Comparison of ENCODE assay signal across 8 mouse cellular contexts in the genomic region with DNA sequence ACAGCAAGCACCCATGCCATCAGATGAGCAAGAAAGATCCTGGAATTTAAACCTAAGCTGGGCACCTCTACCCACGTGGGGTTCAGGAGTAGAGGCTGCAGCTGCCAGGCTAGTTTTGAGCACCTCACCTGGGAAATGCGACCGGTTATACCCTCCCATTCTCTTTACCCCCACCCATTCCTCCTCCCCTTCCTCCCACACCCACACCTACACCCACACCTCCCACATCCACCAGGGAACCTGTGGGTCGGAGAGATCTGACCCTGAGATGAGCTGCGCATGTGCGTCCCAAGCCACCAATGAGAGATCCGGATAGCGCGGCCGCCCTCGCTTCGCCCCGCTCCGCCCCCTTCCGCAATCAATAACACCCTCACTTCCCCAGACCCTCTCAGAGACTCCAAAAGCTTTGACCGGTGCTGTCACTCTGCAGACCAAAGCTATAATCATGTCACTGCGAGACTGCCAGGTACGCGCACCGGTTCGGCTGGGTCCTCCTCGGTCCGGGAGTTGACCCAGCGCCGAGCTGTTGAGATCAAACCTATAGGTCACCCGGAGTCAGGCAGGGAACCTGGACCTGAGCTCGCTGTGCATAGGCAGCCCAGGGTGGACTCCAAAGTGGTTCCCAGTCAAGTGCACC. TPM values are rescaled to one million over a fixed set of nuclear protein-coding genes. Genes with fewer than 3 reads are reported as not detected.
A peak's percentile ranks its signal among the peaks of the same experiment; 100 is the strongest.
DNase-seq lines count a peak whose midpoint lies in the region; ATAC-seq lines count a peak whose summit lies in the region.

Gene Ttc38 (plus strand): TSS at position 353 of the 637 bp plus-strand sequence.

- peak; percentile 89 for DNase-seq in ZHBTc4 (ENCODE audit: low read depth, low spot score)
- DNase-seq in cerebellum, postnatal 4 days (ENCODE audit: low spot score in 2 of 2), result peak; percentile 55 to 70
- peak; percentile 82 for DNase-seq in gastrocnemius, adult 18-20 months (ENCODE audit: low spot score)
- DNase-seq in left cerebral cortex, adult 11 months (ENCODE audit: low spot score), result peak; percentile 82
- DNase-seq in lung, postnatal 36 days, result peak; percentile 95
- DNase-seq in retina, postnatal 1 day, result peak; percentile 84
- DNase-seq in thymus, postnatal 4 days, result peak; percentile 86

- H3K9me3 ChIP-seq in hindbrain, embryonic 15.5 days, result no peaks in the 10 kb centered on the region

- H3K9ac ChIP-seq in hindbrain, embryonic 15.5 days, result peak within 1 kb of the TSS; percentile 59

- H3K27ac ChIP-seq in hindbrain, embryonic 15.5 days (replicated peaks), result peak within 1 kb of the TSS; percentile 46; the same call in 1 of the 2 replicates

- H3K36me3 ChIP-seq in hindbrain, embryonic 15.5 days, result no peaks in the 10 kb centered on the region

- peak within 1 kb of the TSS; percentile 63 for H3K4me3 ChIP-seq in hindbrain, embryonic 15.5 days

- H3K27me3 ChIP-seq in hindbrain, embryonic 15.5 days, result no peaks in the 10 kb centered on the region

- WGBS in hindbrain, embryonic 15.5 days, result under 1% methylated on average over 27 of the region's 27 CpGs

- ATAC-seq in hindbrain, embryonic 15.5 days (ENCODE audit: low FRiP score, low read depth), result peak; percentile 94

- peak within 1 kb of the TSS; percentile 94 for H3K4me2 ChIP-seq in hindbrain, embryonic 15.5 days

- H3K4me1 ChIP-seq in hindbrain, embryonic 15.5 days (replicated peaks), result peaks cover 14% of the 10 kb centered on the region

RNA-seq across cellular contexts. Expression of gene Ttc38, which starts in this region (rescaled TPM):
- total RNA-seq in gastrocnemius, adult 18-20 months (2021), result 1 to 10 TPM; 4.6 to 5.3 TPM
- polyA plus RNA-seq in hindbrain, embryonic 15.5 days (2015; fragmentation: Nextera tagmentation; extraction: Ambion mirVana), result 2.9 and 3.6 TPM in 2 replicates

Comparison
In these comparisons a context has a peak if more than half of its experiments do, and no peak if none do; other contexts are left out.
1. Peak in every context shown above with its lines: DNase-seq, ATAC-seq, H3K4me3 ChIP-seq and H3K27ac ChIP-seq.